Mouse (Mus musculus): Measurements from ENCODE around the gene A630076J17Rik. TPM values are rescaled to one million over a fixed set of nuclear protein-coding genes. Genes with fewer than 3 reads are reported as not detected.
A peak's percentile ranks its signal among the peaks of the same experiment; 100 is the strongest.

Gene A630076J17Rik
- polyA plus RNA-seq, 1 experiment from 2014 or later: not detected

- DNase-seq (ENCODE audit: low spot score): no peak
- WGBS: 55% methylated on average over 2 of the region's 2 CpGs
Measured at GRCm38 (mm10) chr3:107238051-107238450, 7.6 kb downstream of the A630076J17Rik start.

GRCm38 (mm10) chr3:107238471-107238980, 8.1 kb downstream of the A630076J17Rik start:
- no peak overlapping the region for H3K4me2 ChIP-seq (ENCODE audit: low read length)
- no peaks in the 10 kb centered on the region for H3K36me3 ChIP-seq (ENCODE audit: insufficient read depth, low read length)
- H3K9ac ChIP-seq (ENCODE audit: low read depth, low read length): no peak overlapping the region
- TF ChIP-seq CTCF (IDR thresholded peaks at IDR 0.05; ENCODE audit: low read depth): no peak
- no peak overlapping the region for H3K27ac ChIP-seq
- no peaks in the 10 kb centered on the region for H3K27me3 ChIP-seq (ENCODE audit: insufficient read depth, low read length)
- H3K4me1 ChIP-seq (replicated peaks; ENCODE audit: insufficient read depth, low read length): no peaks in the 10 kb centered on the region
- WGBS: 83% methylated on average over 8 of the region's 8 CpGs
- no peaks in the 10 kb centered on the region for H3K9me3 ChIP-seq (replicated peaks; ENCODE audit: low read length)
- H3K4me3 ChIP-seq (replicated peaks; ENCODE audit: low read depth, low read length): no peak overlapping the region
- DNase-seq (ENCODE audit: low spot score) (no peak), ATAC-seq (replicated peaks; ENCODE audit: low FRiP score, low read depth) (no peak)

More at GRCm38 (mm10) chr3:107238051-107238450, 7.6 kb downstream of the A630076J17Rik start:
- Histone ChIP-seq H3K4me3 (replicated peaks; ENCODE audit: low read depth, low read length) (no peak overlapping the region), H3K27ac (no peak overlapping the region), H3K27me3 (ENCODE audit: insufficient read depth, low read length) (no peaks in the 10 kb centered on the region), H3K9ac (ENCODE audit: low read depth, low read length) (no peak overlapping the region), H3K9me3 (replicated peaks; ENCODE audit: low read length) (no peaks in the 10 kb centered on the region), H3K4me2 (ENCODE audit: low read length) (no peak overlapping the region), H3K4me1 (replicated peaks; ENCODE audit: insufficient read depth, low read length) (0 out of 2 replicates have a peak, but pooled peaks cover 3% of the 10 kb centered on the region), H3K36me3 (ENCODE audit: insufficient read depth, low read length) (no peaks in the 10 kb centered on the region)
- ATAC-seq (replicated peaks; ENCODE audit: low FRiP score, low read depth): no peak
- no peak for TF ChIP-seq CTCF (IDR thresholded peaks at IDR 0.05; ENCODE audit: low read depth)

- H3K9ac ChIP-seq (ENCODE audit: low read depth, low read length): no peak within 1 kb of the TSS
- WGBS: 87% methylated on average over 9 of the region's 9 CpGs
- H3K4me1 ChIP-seq (replicated peaks; ENCODE audit: insufficient read depth, low read length): no peaks in the 10 kb centered on the region
- H3K27me3 ChIP-seq (ENCODE audit: insufficient read depth, low read length): no peaks in the 10 kb centered on the region
- DNase-seq (ENCODE audit: low spot score) (no peak), ATAC-seq (replicated peaks; ENCODE audit: low FRiP score, low read depth) (no peak)
- no peaks in the 10 kb centered on the region for H3K9me3 ChIP-seq (replicated peaks; ENCODE audit: low read length)
- H3K4me3 ChIP-seq (replicated peaks; ENCODE audit: low read depth, low read length): no peak within 1 kb of the TSS
- H3K4me2 ChIP-seq (ENCODE audit: low read length): no peak within 1 kb of the TSS
- H3K27ac ChIP-seq: no peak within 1 kb of the TSS
- no peaks in the 10 kb centered on the region for H3K36me3 ChIP-seq (ENCODE audit: insufficient read depth, low read length)
- no peak for TF ChIP-seq CTCF (IDR thresholded peaks at IDR 0.05; ENCODE audit: low read depth)
Measured at GRCm38 (mm10) chr3:107239607-107240006, 9.2 kb downstream of the A630076J17Rik start, which contains the start of gene Prok1. Gene Prok1 (minus strand): TSS chr3:107239707.

- H3K36me3 ChIP-seq (ENCODE audit: insufficient read depth, low read length): no peaks in the 10 kb centered on the region
- H3K4me2 ChIP-seq (ENCODE audit: low read length): no peak overlapping the region
- no peaks in the 10 kb centered on the region for H3K9me3 ChIP-seq (replicated peaks; ENCODE audit: low read length)
- ATAC-seq (replicated peaks; ENCODE audit: low FRiP score, low read depth) (no peak), DNase-seq (ENCODE audit: low spot score) (peak; percentile 10)
- H3K4me1 ChIP-seq (replicated peaks; ENCODE audit: insufficient read depth, low read length): no peaks in the 10 kb centered on the region
- H3K9ac ChIP-seq (ENCODE audit: low read depth, low read length): no peak overlapping the region
- H3K27me3 ChIP-seq (ENCODE audit: insufficient read depth, low read length): no peaks in the 10 kb centered on the region
- 49% methylated on average over 14 of the region's 14 CpGs for WGBS
- no peak overlapping the region for H3K4me3 ChIP-seq (replicated peaks; ENCODE audit: low read depth, low read length)
- TF ChIP-seq CTCF (IDR thresholded peaks at IDR 0.05; ENCODE audit: low read depth): no peak
- no peak overlapping the region for H3K27ac ChIP-seq
Measured at GRCm38 (mm10) chr3:107241389-107242094, 11.1 kb downstream of the A630076J17Rik start.

GRCm38 (mm10) chr3:107246876-107247275, 16.5 kb downstream of the A630076J17Rik start:
- no peak overlapping the region for H3K4me2 ChIP-seq (ENCODE audit: low read length)
- H3K27me3 ChIP-seq (ENCODE audit: insufficient read depth, low read length): no peaks in the 10 kb centered on the region
- WGBS: 68% methylated on average over 6 of the region's 6 CpGs

GRCm38 (mm10) chr3:107249042-107249441, 18.6 kb downstream of the A630076J17Rik start:
- Histone ChIP-seq H3K27ac (no peak overlapping the region), H3K36me3 (ENCODE audit: insufficient read depth, low read length) (no peaks in the 10 kb centered on the region), H3K27me3 (ENCODE audit: insufficient read depth, low read length) (no peaks in the 10 kb centered on the region), H3K4me2 (ENCODE audit: low read length) (no peak overlapping the region), H3K4me1 (replicated peaks; ENCODE audit: insufficient read depth, low read length) (no peaks in the 10 kb centered on the region), H3K9me3 (replicated peaks; ENCODE audit: low read length) (no peaks in the 10 kb centered on the region), H3K4me3 (replicated peaks; ENCODE audit: low read depth, low read length) (no peak overlapping the region), H3K9ac (ENCODE audit: low read depth, low read length) (no peak overlapping the region)
- WGBS: 57% methylated on average over 3 of the region's 3 CpGs
- no peak for DNase-seq (ENCODE audit: low spot score)
- peak; percentile 59; the same call in 1 of the 2 replicates for ATAC-seq (replicated peaks; ENCODE audit: low FRiP score, low read depth)
- TF ChIP-seq CTCF (IDR thresholded peaks at IDR 0.05; ENCODE audit: low read depth): no peak

More at GRCm38 (mm10) chr3:107246876-107247275, 16.5 kb downstream of the A630076J17Rik start:
- ATAC-seq (replicated peaks; ENCODE audit: low FRiP score, low read depth): no peak
- Histone ChIP-seq H3K4me3 (replicated peaks; ENCODE audit: low read depth, low read length) (no peak overlapping the region), H3K36me3 (ENCODE audit: insufficient read depth, low read length) (no peaks in the 10 kb centered on the region), H3K9me3 (replicated peaks; ENCODE audit: low read length) (no peaks in the 10 kb centered on the region), H3K4me1 (replicated peaks; ENCODE audit: insufficient read depth, low read length) (no peaks in the 10 kb centered on the region), H3K27ac (no peak overlapping the region), H3K9ac (ENCODE audit: low read depth, low read length) (no peak overlapping the region)
- DNase-seq (ENCODE audit: low spot score): no peak
- TF ChIP-seq CTCF (IDR thresholded peaks at IDR 0.05; ENCODE audit: low read depth): no peak

Data from kidney, postnatal 0 days (tissue).